Mouse (Mus musculus): ENCODE results near the gene Ldah. TPM values are rescaled to one million over a fixed set of nuclear protein-coding genes. Genes with fewer than 3 reads are reported as not detected.

Gene Ldah
- total RNA-seq, 2 experiments from 2014 or later: 26.3 to 27.0 TPM

GRCm38 (mm10) chr12:8273471-8274171, 65.7 kb downstream of the Ldah start:
- intact Hi-C loops (cut with DNase I): no loop called here
- DNase-seq (ENCODE audit: low spot score): no peak

- intact Hi-C loops (cut with DNase I): no loop called here
- DNase-seq (ENCODE audit: low spot score): no peak
Measured at GRCm38 (mm10) chr12:8275424-8275823, 67.5 kb downstream of the Ldah start.

- intact Hi-C loops (cut with DNase I): no loop called here
- no peak for DNase-seq (ENCODE audit: low spot score)
Measured at GRCm38 (mm10) chr12:8281225-8282017, 73.5 kb downstream of the Ldah start.

- intact Hi-C loops (cut with DNase I): no loop called here
- DNase-seq (ENCODE audit: low spot score): no peak
Measured at GRCm38 (mm10) chr12:8287970-8288369, 80.1 kb downstream of the Ldah start.

GRCm38 (mm10) chr12:8289099-8289498, 81.2 kb downstream of the Ldah start:
- no peak for DNase-seq (ENCODE audit: low spot score)
- intact Hi-C loops (cut with DNase I): no loop called here

GRCm38 (mm10) chr12:8289499-8289898, 81.6 kb downstream of the Ldah start:
- intact Hi-C loops (cut with DNase I): no loop called here
- DNase-seq (ENCODE audit: low spot score): no peak

- intact Hi-C loops (cut with DNase I): loop anchor here (5.0 kb wide), 1 partner anchor 49 kb away; no protein-coding TSS in a partner anchor
- no peak for DNase-seq (ENCODE audit: low spot score)
Measured at GRCm38 (mm10) chr12:8291157-8291853, 83.4 kb downstream of the Ldah start.

GRCm38 (mm10) chr12:8295307-8295913, 87.5 kb downstream of the Ldah start:
- DNase-seq (ENCODE audit: low spot score): no peak
- intact Hi-C loops (cut with DNase I): no loop called here

- intact Hi-C loops (cut with DNase I): no loop called here
- no peak for DNase-seq (ENCODE audit: low spot score)
Measured at GRCm38 (mm10) chr12:8296154-8296553, 88.2 kb downstream of the Ldah start.

GRCm38 (mm10) chr12:8297586-8298214, 89.8 kb downstream of the Ldah start:
- no peak for DNase-seq (ENCODE audit: low spot score)
- intact Hi-C loops (cut with DNase I): no loop called here

- intact Hi-C loops (cut with DNase I): no loop called here
- no peak for DNase-seq (ENCODE audit: low spot score)
Measured at GRCm38 (mm10) chr12:8298361-8299142, 90.6 kb downstream of the Ldah start.

- intact Hi-C loops (cut with DNase I): no loop called here
- DNase-seq (ENCODE audit: low spot score): no peak
Measured at GRCm38 (mm10) chr12:8299143-8300110, 91.5 kb downstream of the Ldah start.

- intact Hi-C loops (cut with DNase I): no loop called here
- DNase-seq (ENCODE audit: low spot score): no peak
Measured at GRCm38 (mm10) chr12:8300111-8300480, 92.2 kb downstream of the Ldah start.

- intact Hi-C loops (cut with DNase I): no loop called here
Measured at GRCm38 (mm10) chr12:8300521-8300920, 92.6 kb downstream of the Ldah start.

GRCm38 (mm10) chr12:8301011-8301814, 93.3 kb downstream of the Ldah start:
- intact Hi-C loops (cut with DNase I): no loop called here
- DNase-seq (ENCODE audit: low spot score): no peak

More at GRCm38 (mm10) chr12:8300521-8300920, 92.6 kb downstream of the Ldah start:
- DNase-seq (ENCODE audit: low spot score): no peak

- no peak for DNase-seq (ENCODE audit: low spot score)
- intact Hi-C loops (cut with DNase I): no loop called here
Measured at GRCm38 (mm10) chr12:8301841-8302431, 94.0 kb downstream of the Ldah start, which contains the start of gene Gdf7. Gene Gdf7 (minus strand): TSS chr12:8301954.

- intact Hi-C loops (cut with DNase I): no loop called here
- no peak for DNase-seq (ENCODE audit: low spot score)
Measured at GRCm38 (mm10) chr12:8305258-8305657, 97.4 kb downstream of the Ldah start.
